Mouse (Mus musculus): ENCODE measurements around the gene Ptpn11. TPM values are rescaled to one million over a fixed set of nuclear protein-coding genes. Genes with fewer than 3 reads are reported as not detected.
A peak's percentile ranks its signal among the peaks of the same experiment; 100 is the strongest.
"Not testable (repeated sequence)": the region's sequence is repeated elsewhere in the genome, so short reads cannot be mapped to it uniquely, and the experiment has no call there.

Ptpn11 gene
- total RNA-seq, 2 experiments from 2014 or later: 62.2 to 62.4 TPM

GRCm38 (mm10) chr5:121216584-121217312, 25.6 kb upstream of the Ptpn11 start:
- intact Hi-C loops (cut with DNase I; ENCODE audit: low total_unique reads): loop anchor here (5.0 kb wide), 1 partner anchor 51 kb away; no protein-coding TSS in a partner anchor
- DNase-seq: not testable (repeated sequence)

DNA sequence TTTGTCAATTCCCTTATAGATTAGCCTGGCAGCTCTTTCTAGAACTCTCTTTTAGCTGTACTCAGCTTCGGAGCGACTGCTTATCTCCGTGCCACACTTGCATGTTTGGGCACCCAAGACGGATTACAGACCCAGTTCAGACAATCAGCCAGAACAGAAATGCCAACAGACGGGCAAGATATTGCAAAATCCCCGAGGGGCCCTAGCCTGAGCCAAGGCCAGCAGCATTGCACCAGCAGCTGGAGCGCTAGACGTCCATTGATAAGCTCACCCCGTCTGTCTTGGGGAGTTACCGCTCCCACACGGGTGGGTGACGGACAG, 24.9 kb upstream of the Ptpn11 start:
- intact Hi-C loops (cut with DNase I; ENCODE audit: low total_unique reads): loop anchor here (5.0 kb wide), 1 partner anchor 51 kb away; no protein-coding TSS in a partner anchor
- DNase-seq: no peak

GRCm38 (mm10) chr5:121215380-121216125, 24.4 kb upstream of the Ptpn11 start:
- intact Hi-C loops (cut with DNase I; ENCODE audit: low total_unique reads): loop anchor here (5.0 kb wide), 1 partner anchor 52 kb away; no protein-coding TSS in a partner anchor
- peak; percentile 48 for DNase-seq

- no peak for DNase-seq
- intact Hi-C loops (cut with DNase I; ENCODE audit: low total_unique reads): loop anchor here (5.0 kb wide), 1 partner anchor 53 kb away; no protein-coding TSS in a partner anchor
Measured at GRCm38 (mm10) chr5:121214707-121215106, 23.5 kb upstream of the Ptpn11 start.

- intact Hi-C loops (cut with DNase I; ENCODE audit: low total_unique reads): no loop called here
Measured at GRCm38 (mm10) chr5:121212108-121212507, 20.9 kb upstream of the Ptpn11 start.

GRCm38 (mm10) chr5:121210601-121210924, 19.4 kb upstream of the Ptpn11 start:
- intact Hi-C loops (cut with DNase I; ENCODE audit: low total_unique reads): no loop called here
- DNase-seq: no peak

More at GRCm38 (mm10) chr5:121212108-121212507, 20.9 kb upstream of the Ptpn11 start:
- DNase-seq: no peak

DNA sequence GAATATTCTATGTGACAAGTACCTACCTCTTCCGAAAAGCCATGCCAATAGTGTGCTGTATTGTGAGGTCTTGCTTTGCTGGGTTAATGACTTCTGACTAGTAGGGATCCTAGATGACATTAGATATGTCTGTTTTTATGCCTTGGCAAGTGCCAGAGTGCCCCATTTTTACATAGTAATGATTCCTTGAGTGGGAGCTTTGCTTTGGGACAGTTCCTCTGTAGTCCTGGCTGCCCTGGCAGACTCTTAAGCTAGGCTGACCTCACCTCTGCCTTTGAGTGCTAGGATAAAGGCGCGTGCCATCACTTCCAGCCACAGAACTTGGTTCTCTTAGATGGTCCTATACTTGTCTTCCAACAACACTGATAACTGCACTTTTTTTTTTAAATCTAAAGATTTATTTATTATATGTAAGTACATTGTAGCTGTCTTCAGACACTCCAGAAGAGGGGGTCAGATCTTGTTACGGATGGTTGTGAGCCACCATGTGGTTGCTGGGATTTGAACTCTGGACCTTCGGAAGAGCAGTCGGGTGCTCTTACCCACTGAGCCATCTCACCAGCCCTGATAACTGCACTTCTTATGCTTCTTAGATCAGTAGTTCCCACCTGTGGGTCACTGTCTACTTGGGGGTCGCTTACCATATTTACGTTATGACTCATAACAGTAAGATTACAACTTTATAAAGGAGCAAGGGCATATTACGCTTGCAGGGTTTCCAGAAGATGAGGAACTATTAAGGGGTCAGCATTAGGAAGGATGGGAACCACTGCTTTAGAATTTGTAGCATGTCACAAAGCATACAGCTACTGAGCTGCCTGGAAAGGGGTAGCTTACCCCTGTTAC, 18.8 kb upstream of the Ptpn11 start:
- intact Hi-C loops (cut with DNase I; ENCODE audit: low total_unique reads): no loop called here
- DNase-seq: no peak

GRCm38 (mm10) chr5:121206984-121207383, 15.8 kb upstream of the Ptpn11 start:
- no peak for DNase-seq

GRCm38 (mm10) chr5:121206540-121206939, 15.3 kb upstream of the Ptpn11 start:
- no peak for DNase-seq
- intact Hi-C loops (cut with DNase I; ENCODE audit: low total_unique reads): no loop called here

More at GRCm38 (mm10) chr5:121206984-121207383, 15.8 kb upstream of the Ptpn11 start:
- intact Hi-C loops (cut with DNase I; ENCODE audit: low total_unique reads): no loop called here

DNA sequence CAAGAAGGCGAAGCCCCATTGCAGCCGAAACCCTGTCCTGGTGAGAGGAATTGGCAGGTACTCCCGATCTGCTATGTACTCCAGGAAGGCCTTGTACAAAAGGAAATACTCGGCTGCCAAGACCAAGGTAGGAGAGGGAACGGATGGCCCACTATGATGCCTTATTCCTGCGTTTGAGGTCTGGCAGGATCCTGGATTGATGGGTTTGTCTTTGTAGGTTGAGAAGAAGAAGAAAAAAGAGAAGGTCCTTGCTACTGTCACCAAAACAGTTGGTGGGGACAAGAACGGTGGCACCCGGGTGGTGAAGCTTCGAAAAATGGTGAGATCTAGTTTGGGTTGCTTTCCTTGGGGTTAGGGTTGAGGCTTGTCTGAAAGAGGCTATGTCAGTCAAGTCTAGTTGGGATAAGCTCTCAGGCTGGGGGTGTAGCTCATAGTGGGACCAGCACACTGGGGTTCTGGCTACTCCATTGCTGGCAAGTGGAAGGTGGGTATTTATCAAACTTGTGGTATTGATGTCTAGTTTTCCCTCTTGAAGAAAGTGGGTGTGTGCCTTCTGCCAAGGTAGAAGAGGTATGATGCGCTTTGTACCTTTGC, 14.4 kb upstream of the Ptpn11 start:
- intact Hi-C loops (cut with DNase I; ENCODE audit: low total_unique reads): not testable (repeated sequence)

GRCm38 (mm10) chr5:121204132-121205089, 13.2 kb upstream of the Ptpn11 start, which contains the start of gene Rpl6:
Gene Rpl6, plus strand, starts transcription at chr5:121204481.
- peak; percentile 76 for DNase-seq
- intact Hi-C loops (cut with DNase I; ENCODE audit: low total_unique reads): no loop called here

More for the DNA sequence above, 14.4 kb upstream of the Ptpn11 start:
- DNase-seq: not testable (repeated sequence)

GRCm38 (mm10) chr5:121202467-121202866, 11.3 kb upstream of the Ptpn11 start:
- intact Hi-C loops (cut with DNase I; ENCODE audit: low total_unique reads): no loop called here
- DNase-seq: no peak

GRCm38 (mm10) chr5:121201739-121202138, 10.5 kb upstream of the Ptpn11 start:
- no peak for DNase-seq
- intact Hi-C loops (cut with DNase I; ENCODE audit: low total_unique reads): no loop called here

DNA sequence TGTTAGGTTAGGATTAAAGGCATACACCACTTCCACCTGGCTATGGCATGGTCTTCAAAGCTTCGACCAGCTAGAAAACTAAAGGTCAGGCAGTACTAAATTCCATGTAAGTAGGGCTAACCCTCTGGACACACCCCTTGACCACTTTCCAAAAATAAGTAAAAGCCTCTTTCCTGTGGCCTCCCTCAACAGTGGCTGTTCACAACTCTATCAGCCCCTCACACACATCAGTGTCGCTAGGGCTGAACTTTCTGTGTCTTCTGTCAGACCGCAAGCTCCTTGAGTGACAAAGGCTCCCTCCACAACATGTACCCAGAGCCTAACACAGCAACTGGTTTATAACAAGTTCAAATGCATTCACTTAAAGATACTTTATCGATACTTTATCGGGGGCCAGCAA, 7.2 kb upstream of the Ptpn11 start:
- DNase-seq: no peak
- intact Hi-C loops (cut with DNase I; ENCODE audit: low total_unique reads): no loop called here

GRCm38 (mm10) chr5:121197337-121197736, 6.1 kb upstream of the Ptpn11 start:
- intact Hi-C loops (cut with DNase I; ENCODE audit: low total_unique reads): no loop called here
- DNase-seq: no peak

DNA sequence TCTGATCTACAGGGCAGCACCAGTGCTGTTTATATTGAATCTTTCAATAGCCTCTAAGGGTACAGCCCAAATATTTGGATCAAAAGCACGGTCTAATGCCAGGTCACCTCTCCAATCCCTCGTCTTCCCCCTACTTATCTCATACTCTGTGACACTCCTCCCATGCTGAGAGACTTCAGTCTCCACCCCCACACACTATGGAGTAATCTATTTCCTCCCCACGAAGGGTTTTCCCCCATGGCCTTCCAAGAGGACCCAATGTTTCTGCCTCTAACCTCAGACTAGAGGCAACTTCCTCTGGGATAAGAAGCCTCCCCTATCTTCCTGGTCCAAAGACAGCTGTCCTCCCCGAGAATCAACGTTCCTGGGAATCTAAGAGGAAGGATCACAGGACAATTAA, 5.6 kb upstream of the Ptpn11 start:
- intact Hi-C loops (cut with DNase I; ENCODE audit: low total_unique reads): no loop called here

GRCm38 (mm10) chr5:121194173-121194572, 3.0 kb upstream of the Ptpn11 start:
- DNase-seq: no peak

More for the DNA sequence above, 5.6 kb upstream of the Ptpn11 start:
- DNase-seq: no peak

DNA sequence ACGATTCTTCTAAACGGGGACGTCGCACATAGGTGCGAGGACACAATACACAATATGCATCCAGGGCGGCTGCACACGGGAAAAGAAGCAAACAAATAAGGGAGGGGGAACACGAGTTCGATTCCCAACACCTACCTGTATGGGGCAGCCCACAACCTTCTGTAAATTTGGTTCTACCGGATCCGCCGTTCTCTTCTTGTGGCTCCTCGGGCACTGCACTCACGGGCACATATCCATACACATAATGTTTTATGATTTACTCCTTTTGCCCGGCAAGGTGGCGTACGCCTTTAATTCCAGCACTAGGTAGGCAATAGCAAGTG, 348 bp upstream of the Ptpn11 start:
- no peak for DNase-seq
- intact Hi-C loops (cut with DNase I; ENCODE audit: low total_unique reads): no loop called here

More at GRCm38 (mm10) chr5:121194173-121194572, 3.0 kb upstream of the Ptpn11 start:
- intact Hi-C loops (cut with DNase I; ENCODE audit: low total_unique reads): no loop called here
